Mouse (Mus musculus) spleen, postnatal 10 days (tissue): ENCODE data around the gene Lrrc10b.

Experiments
- DNase-seq, 2 experiments: peaks; one replicate each; pipeline ENCODE4 v3.0.0; 2021 to 2022; ENCODE audit warnings: low spot score in 2 of 2

Gene Lrrc10b

GRCm38 (mm10) chr19:10444685-10445369, 12.4 kb downstream of the Lrrc10b start:
- no peak for DNase-seq

GRCm38 (mm10) chr19:10437521-10437920, 19.8 kb downstream of the Lrrc10b start:
- peak in 1 of 2 experiments; percentile 43 for DNase-seq

- DNase-seq: no peak
Observed at GRCm38 (mm10) chr19:10436726-10437125, 20.5 kb downstream of the Lrrc10b start.

- peak; percentile 32 to 65 for DNase-seq
Observed at GRCm38 (mm10) chr19:10435908-10436307, 21.4 kb downstream of the Lrrc10b start.

- DNase-seq: no peak
Observed at GRCm38 (mm10) chr19:10434927-10435326, 22.3 kb downstream of the Lrrc10b start.

GRCm38 (mm10) chr19:10433879-10434540, 23.3 kb downstream of the Lrrc10b start:
- no peak for DNase-seq

- DNase-seq: no peak
Observed at GRCm38 (mm10) chr19:10433225-10433624, 24.0 kb downstream of the Lrrc10b start.

- no peak for DNase-seq
Observed at GRCm38 (mm10) chr19:10431841-10432240, 25.4 kb downstream of the Lrrc10b start.

GRCm38 (mm10) chr19:10431410-10431809, 25.9 kb downstream of the Lrrc10b start:
- no peak for DNase-seq

DNA sequence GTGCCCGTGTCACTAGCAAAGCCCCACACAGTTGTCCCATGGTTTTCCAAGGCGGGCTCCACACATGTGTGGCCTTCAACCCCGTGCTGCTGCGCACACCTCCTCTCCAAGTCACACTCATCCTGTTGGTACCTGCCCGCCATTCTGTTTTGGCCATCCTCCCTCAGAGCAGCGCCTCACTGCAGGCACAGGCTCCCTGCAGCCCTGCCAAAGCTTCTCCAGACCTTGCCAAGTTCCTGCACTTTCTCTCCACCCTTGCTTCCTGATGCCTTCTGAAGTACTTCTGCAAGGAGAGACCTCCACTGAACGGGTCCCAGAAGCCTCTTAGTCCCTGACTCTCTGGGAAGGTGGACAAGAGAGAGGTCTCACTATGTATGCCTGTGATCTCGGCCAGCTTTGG, 27.9 kb downstream of the Lrrc10b start:
- no peak for DNase-seq

- no peak for DNase-seq
Observed at GRCm38 (mm10) chr19:10427431-10427830, 29.8 kb downstream of the Lrrc10b start.

GRCm38 (mm10) chr19:10426793-10427192, 30.5 kb downstream of the Lrrc10b start:
- no peak for DNase-seq

GRCm38 (mm10) chr19:10426312-10426711, 31.0 kb downstream of the Lrrc10b start:
- DNase-seq: no peak

- no peak for DNase-seq
Observed at GRCm38 (mm10) chr19:10425484-10426270, 31.6 kb downstream of the Lrrc10b start.

GRCm38 (mm10) chr19:10424751-10425150, 32.5 kb downstream of the Lrrc10b start:
- no peak for DNase-seq

GRCm38 (mm10) chr19:10421986-10422976, 35.0 kb downstream of the Lrrc10b start:
- DNase-seq: no peak

- no peak for DNase-seq
Observed at GRCm38 (mm10) chr19:10417436-10417835, 39.8 kb downstream of the Lrrc10b start.

- DNase-seq: no peak
Observed at GRCm38 (mm10) chr19:10416889-10417288, 40.4 kb downstream of the Lrrc10b start.

GRCm38 (mm10) chr19:10415508-10415907, 41.8 kb downstream of the Lrrc10b start:
- DNase-seq: no peak

GRCm38 (mm10) chr19:10413701-10414242, 43.5 kb downstream of the Lrrc10b start:
- no peak for DNase-seq
